Mouse (Mus musculus): ENCODE data around the gene Hoxd4. TPM values are rescaled to one million over a fixed set of nuclear protein-coding genes. Genes with fewer than 3 reads are reported as not detected.

Hoxd4 gene
- polyA plus RNA-seq, 1 experiment from 2014 or later = 0.20 TPM

- H3K4me2 ChIP-seq (replicated peaks; ENCODE audit: low read depth) = peak overlapping the region; percentile 13; the same call in 1 of the 2 replicates
- no peaks in the 10 kb centered on the region for H3K9me3 ChIP-seq (ENCODE audit: control insufficient read depth)
- peak overlapping the region; percentile 21 for H3K4me3 ChIP-seq (ENCODE audit: low read depth, low read length)
- no peak overlapping the region for H3K27ac ChIP-seq (ENCODE audit: low read depth, low read length)
- 26% methylated on average over 42 of the region's 43 CpGs for WGBS
- H3K4me1 ChIP-seq (replicated peaks; ENCODE audit: control insufficient read depth, insufficient read depth, low read length) = no peaks in the 10 kb centered on the region
- H3K9ac ChIP-seq (ENCODE audit: low read depth, low read length) = no peak overlapping the region
- peaks cover 87% of the 10 kb centered on the region for H3K27me3 ChIP-seq (replicated peaks; ENCODE audit: control insufficient read depth, insufficient read depth, low read length)
- no peak for ATAC-seq
- 0 out of 2 replicates have a peak, but pooled peaks cover 6% of the 10 kb centered on the region for H3K36me3 ChIP-seq (ENCODE audit: control insufficient read depth, insufficient read depth)
- TF ChIP-seq CTCF (IDR thresholded peaks at IDR 0.05; ENCODE audit: low read depth) = no peak
Observed at GRCm38 (mm10) chr2:74726973-74727639, 15.4 kb downstream of the Hoxd4 start.

DNA sequence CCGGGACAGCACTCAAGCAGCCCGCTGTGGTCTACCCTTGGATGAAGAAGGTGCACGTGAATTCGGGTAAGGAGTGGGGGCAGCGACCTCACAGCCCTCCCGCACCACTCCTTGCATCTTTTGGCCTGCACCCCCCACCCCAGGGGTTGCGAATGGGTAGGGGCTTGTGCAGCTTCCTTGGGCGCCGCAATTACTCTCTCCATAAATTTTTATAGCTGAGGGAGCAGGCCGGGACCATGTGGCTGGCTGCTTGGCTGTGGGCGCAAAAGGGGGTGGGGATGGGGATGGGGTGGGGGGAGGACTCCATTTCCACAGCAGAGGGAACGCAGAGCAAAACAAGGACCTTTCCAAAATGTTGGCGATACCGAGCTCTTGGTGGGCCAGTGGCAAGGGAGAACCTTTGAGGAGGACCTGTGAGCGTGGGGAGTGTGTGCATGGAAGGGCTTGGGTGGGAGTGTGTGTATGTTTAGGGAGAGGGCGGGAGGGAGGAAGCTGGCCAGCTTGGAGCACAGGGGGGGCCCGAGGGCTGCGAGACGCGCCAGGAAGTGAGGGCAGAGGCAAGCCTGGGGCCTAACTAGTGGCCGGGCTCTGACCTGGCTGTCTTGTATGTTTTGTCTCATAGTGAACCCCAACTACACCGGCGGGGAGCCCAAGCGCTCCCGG, 16.0 kb downstream of the Hoxd4 start:
- TF ChIP-seq CTCF (IDR thresholded peaks at IDR 0.05; ENCODE audit: low read depth) = no peak
- ATAC-seq = no peak

DNA sequence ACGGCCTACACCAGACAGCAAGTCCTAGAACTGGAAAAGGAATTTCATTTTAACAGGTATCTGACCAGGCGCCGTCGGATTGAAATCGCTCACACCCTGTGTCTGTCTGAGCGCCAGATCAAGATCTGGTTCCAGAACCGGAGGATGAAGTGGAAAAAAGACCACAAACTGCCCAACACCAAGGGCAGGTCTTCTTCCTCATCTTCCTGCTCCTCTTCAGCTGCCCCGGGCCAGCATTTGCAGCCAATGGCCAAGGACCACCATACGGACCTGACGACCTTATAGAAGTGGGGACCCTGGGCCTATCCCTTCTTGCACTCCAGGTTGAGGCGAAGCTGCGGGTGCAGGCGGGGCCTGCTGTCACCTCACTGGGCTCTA, 16.6 kb downstream of the Hoxd4 start:
- H3K27ac ChIP-seq (ENCODE audit: low read depth, low read length) = peak overlapping the region; percentile 15; the same call in 1 of the 2 replicates
- no peak overlapping the region for H3K4me2 ChIP-seq (replicated peaks; ENCODE audit: low read depth)

More for the DNA sequence above, 16.0 kb downstream of the Hoxd4 start:
- Histone ChIP-seq H3K9me3 (ENCODE audit: control insufficient read depth) (no peaks in the 10 kb centered on the region), H3K4me2 (replicated peaks; ENCODE audit: low read depth) (peak overlapping the region; percentile 13; the same call in 1 of the 2 replicates), H3K4me3 (ENCODE audit: low read depth, low read length) (peak overlapping the region; percentile 21), H3K9ac (ENCODE audit: low read depth, low read length) (no peak overlapping the region), H3K27me3 (replicated peaks; ENCODE audit: control insufficient read depth, insufficient read depth, low read length) (peaks cover 89% of the 10 kb centered on the region), H3K36me3 (ENCODE audit: control insufficient read depth, insufficient read depth) (0 out of 2 replicates have a peak, but pooled peaks cover 6% of the 10 kb centered on the region), H3K4me1 (replicated peaks; ENCODE audit: control insufficient read depth, insufficient read depth, low read length) (no peaks in the 10 kb centered on the region), H3K27ac (ENCODE audit: low read depth, low read length) (no peak overlapping the region)
- WGBS = 28% methylated on average over 25 of the region's 25 CpGs

DNA sequence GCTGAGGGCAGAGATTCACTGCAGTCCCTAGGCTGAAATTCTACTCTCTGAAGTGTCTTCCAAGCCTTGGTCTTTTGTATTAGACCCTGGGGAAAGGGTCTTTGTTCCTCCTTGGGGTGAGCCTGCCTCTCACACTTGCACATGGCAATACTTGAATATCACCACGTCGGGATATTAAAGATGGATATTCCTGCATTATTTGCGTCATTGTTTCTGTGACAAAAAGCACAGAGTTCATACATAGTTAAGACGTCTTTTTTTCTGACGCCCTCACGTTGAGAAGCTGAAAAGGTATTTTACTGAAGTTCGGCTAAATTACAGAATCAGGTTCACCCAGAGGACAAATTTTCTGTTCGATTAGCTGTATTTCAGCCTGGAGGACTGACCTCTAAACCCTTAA, 18.6 kb downstream of the Hoxd4 start:
- no peak overlapping the region for H3K9ac ChIP-seq (ENCODE audit: low read depth, low read length)
- TF ChIP-seq CTCF (IDR thresholded peaks at IDR 0.05; ENCODE audit: low read depth) = no peak
- H3K4me1 ChIP-seq (replicated peaks; ENCODE audit: control insufficient read depth, insufficient read depth, low read length) = no peaks in the 10 kb centered on the region
- 0 out of 2 replicates have a peak, but pooled peaks cover 6% of the 10 kb centered on the region for H3K36me3 ChIP-seq (ENCODE audit: control insufficient read depth, insufficient read depth)
- H3K27me3 ChIP-seq (replicated peaks; ENCODE audit: control insufficient read depth, insufficient read depth, low read length) = peaks cover 88% of the 10 kb centered on the region
- WGBS = 47% methylated on average over 8 of the region's 8 CpGs
- no peaks in the 10 kb centered on the region for H3K9me3 ChIP-seq (ENCODE audit: control insufficient read depth)
- H3K27ac ChIP-seq (ENCODE audit: low read depth, low read length) = no peak overlapping the region
- no peak for ATAC-seq
- H3K4me2 ChIP-seq (replicated peaks; ENCODE audit: low read depth) = no peak overlapping the region
- H3K4me3 ChIP-seq (ENCODE audit: low read depth, low read length) = no peak overlapping the region

More for the DNA sequence above, 16.6 kb downstream of the Hoxd4 start:
- 0 out of 2 replicates have a peak, but pooled peaks cover 6% of the 10 kb centered on the region for H3K36me3 ChIP-seq (ENCODE audit: control insufficient read depth, insufficient read depth)
- no peak overlapping the region for H3K9ac ChIP-seq (ENCODE audit: low read depth, low read length)
- WGBS = 55% methylated on average over 13 of the region's 13 CpGs
- no peaks in the 10 kb centered on the region for H3K9me3 ChIP-seq (ENCODE audit: control insufficient read depth)
- H3K4me3 ChIP-seq (ENCODE audit: low read depth, low read length) = no peak overlapping the region
- ATAC-seq = no peak
- H3K4me1 ChIP-seq (replicated peaks; ENCODE audit: control insufficient read depth, insufficient read depth, low read length) = no peaks in the 10 kb centered on the region
- TF ChIP-seq CTCF (IDR thresholded peaks at IDR 0.05; ENCODE audit: low read depth) = no peak
- peaks cover 87% of the 10 kb centered on the region for H3K27me3 ChIP-seq (replicated peaks; ENCODE audit: control insufficient read depth, insufficient read depth, low read length)

DNA sequence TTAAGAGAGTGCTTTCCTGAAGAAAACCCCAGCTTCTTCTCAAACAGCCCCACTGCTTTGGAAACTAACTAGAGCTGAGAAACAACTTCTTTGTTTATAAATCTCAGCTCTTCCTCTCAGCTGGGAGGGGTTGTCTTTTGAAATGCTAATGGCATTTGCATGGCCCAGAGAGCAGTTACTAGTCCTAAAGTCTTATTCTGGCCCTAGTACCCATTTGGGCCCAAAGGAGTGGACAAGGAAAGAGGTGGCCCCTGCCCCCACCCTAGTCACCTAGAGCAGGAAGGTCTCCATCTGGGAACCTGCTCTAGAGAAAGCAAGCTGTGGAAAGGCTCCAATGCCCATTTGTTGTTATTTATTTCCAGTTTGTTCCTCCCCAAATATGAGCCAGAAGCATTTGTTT, 19.3 kb downstream of the Hoxd4 start:
- Histone ChIP-seq H3K27me3 (replicated peaks; ENCODE audit: control insufficient read depth, insufficient read depth, low read length) (peaks cover 89% of the 10 kb centered on the region), H3K4me1 (replicated peaks; ENCODE audit: control insufficient read depth, insufficient read depth, low read length) (no peaks in the 10 kb centered on the region), H3K9me3 (ENCODE audit: control insufficient read depth) (no peaks in the 10 kb centered on the region), H3K36me3 (ENCODE audit: control insufficient read depth, insufficient read depth) (peaks cover 6% of the 10 kb centered on the region; the same call in 1 of the 2 replicates), H3K27ac (ENCODE audit: low read depth, low read length) (no peak overlapping the region), H3K4me2 (replicated peaks; ENCODE audit: low read depth) (no peak overlapping the region), H3K9ac (ENCODE audit: low read depth, low read length) (no peak overlapping the region), H3K4me3 (ENCODE audit: low read depth, low read length) (no peak overlapping the region)
- no peak for TF ChIP-seq CTCF (IDR thresholded peaks at IDR 0.05; ENCODE audit: low read depth)
- no peak for ATAC-seq

DNA sequence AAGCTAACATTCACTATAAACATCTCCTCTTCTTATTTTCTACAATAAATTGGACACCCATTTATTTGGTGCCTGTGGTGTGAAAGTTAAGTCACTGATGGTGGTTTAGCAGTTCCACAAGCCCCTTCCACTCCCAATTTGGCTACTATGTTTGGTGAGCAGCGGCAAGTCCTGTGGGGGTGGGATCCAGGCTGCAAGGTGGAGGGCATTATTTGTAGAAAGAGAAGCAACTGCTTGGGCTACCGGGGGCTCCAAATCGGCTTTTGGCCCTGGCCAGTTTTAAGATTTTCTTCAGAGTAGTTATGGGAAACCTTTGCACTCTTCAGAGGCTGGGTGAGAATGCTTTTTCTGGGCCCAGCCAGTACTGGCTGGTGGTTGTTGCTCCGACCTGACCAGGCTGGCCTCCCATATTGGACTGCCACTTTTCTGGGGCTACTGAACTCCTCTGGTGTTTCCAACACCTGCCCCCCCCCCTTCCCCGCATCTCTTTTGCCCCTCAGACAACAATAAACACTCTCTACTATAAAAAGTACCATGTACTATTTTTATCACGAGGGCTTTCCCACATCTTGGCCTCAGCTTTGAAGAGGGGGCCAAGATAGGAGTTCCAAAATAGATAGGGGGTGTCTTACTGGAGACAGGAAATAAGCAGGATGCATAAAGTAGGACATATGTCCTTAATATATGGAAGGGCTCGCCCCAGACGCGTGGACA, 20.2 kb downstream of the Hoxd4 start:
- Histone ChIP-seq H3K4me1 (replicated peaks; ENCODE audit: control insufficient read depth, insufficient read depth, low read length) (no peaks in the 10 kb centered on the region), H3K4me3 (ENCODE audit: low read depth, low read length) (no peak overlapping the region), H3K4me2 (replicated peaks; ENCODE audit: low read depth) (no peak overlapping the region), H3K36me3 (ENCODE audit: control insufficient read depth, insufficient read depth) (peaks cover 6% of the 10 kb centered on the region; the same call in 1 of the 2 replicates), H3K9me3 (ENCODE audit: control insufficient read depth) (no peaks in the 10 kb centered on the region), H3K9ac (ENCODE audit: low read depth, low read length) (no peak overlapping the region), H3K27me3 (replicated peaks; ENCODE audit: control insufficient read depth, insufficient read depth, low read length) (peaks cover 91% of the 10 kb centered on the region), H3K27ac (ENCODE audit: low read depth, low read length) (no peak overlapping the region)
- WGBS = 33% methylated on average over 9 of the region's 9 CpGs
- ATAC-seq = no peak
- TF ChIP-seq CTCF (IDR thresholded peaks at IDR 0.05; ENCODE audit: low read depth) = no peak
